Mouse (Mus musculus): ENCODE measurements around the gene Gm5773. TPM values are rescaled to one million over a fixed set of nuclear protein-coding genes. Genes with fewer than 3 reads are reported as not detected.
"Not testable (repeated sequence)": the region's sequence is repeated elsewhere in the genome, so short reads cannot be mapped to it uniquely, and the experiment has no call there.

The Gm5773 gene
- polyA plus RNA-seq (2015; fragmentation: Nextera tagmentation; extraction: Ambion mirVana) = not detected in 2 replicates

- not testable (repeated sequence) for DNase-seq (ENCODE audit: low spot score)
Measured at GRCm38 (mm10) chr3:93772700-93773099, at the start of gene Gm5773. Gene Gm5773, plus strand, starts transcription at chr3:93773000.

GRCm38 (mm10) chr3:93745475-93745874, 27.3 kb upstream of the Gm5773 start:
- DNase-seq (ENCODE audit: low spot score) = not testable (repeated sequence)

- DNase-seq (ENCODE audit: low spot score) = not testable (repeated sequence)
Measured at GRCm38 (mm10) chr3:93754022-93754421, 18.8 kb upstream of the Gm5773 start.

- DNase-seq (ENCODE audit: low spot score) = not testable (repeated sequence)
Measured at GRCm38 (mm10) chr3:93796098-93796497, 23.3 kb downstream of the Gm5773 start, which contains the start of gene Tdpoz4. Gene Tdpoz4, plus strand, starts transcription at chr3:93796398.

- DNase-seq (ENCODE audit: low spot score) = not testable (repeated sequence)
Measured at GRCm38 (mm10) chr3:93813341-93813740, 40.5 kb downstream of the Gm5773 start.

Other genes starting within 250 kb of the Gm5773 start
- gene S100a10, start 217.9 kb upstream of the Gm5773 start, polyA plus RNA-seq (2015; fragmentation: Nextera tagmentation; extraction: Ambion mirVana) = 485 and 530 TPM in 2 replicates
- 0.10 TPM in 1 of 2 replicates, not detected in the other for gene Tdpoz2, start 120.3 kb upstream of the Gm5773 start, polyA plus RNA-seq (2015; fragmentation: Nextera tagmentation; extraction: Ambion mirVana)
- gene Tdpoz1, start 96.7 kb upstream of the Gm5773 start, polyA plus RNA-seq (2015; fragmentation: Nextera tagmentation; extraction: Ambion mirVana) = not detected in 2 replicates
- gene Gm37596, start 79.9 kb upstream of the Gm5773 start, polyA plus RNA-seq (2015; fragmentation: Nextera tagmentation; extraction: Ambion mirVana) = not detected in 2 replicates
- gene Tdpoz4, start 23.4 kb downstream of the Gm5773 start, polyA plus RNA-seq (2015; fragmentation: Nextera tagmentation; extraction: Ambion mirVana) = not detected in 2 replicates
- gene Tdpoz3, start 53.0 kb downstream of the Gm5773 start, polyA plus RNA-seq (2015; fragmentation: Nextera tagmentation; extraction: Ambion mirVana) = not detected in 2 replicates
- gene Gm9117, start 170.5 kb downstream of the Gm5773 start, polyA plus RNA-seq (2015; fragmentation: Nextera tagmentation; extraction: Ambion mirVana) = not detected in 2 replicates
- gene Tdpoz5, start 188.3 kb downstream of the Gm5773 start, polyA plus RNA-seq (2015; fragmentation: Nextera tagmentation; extraction: Ambion mirVana) = not detected in 2 replicates